Mouse (Mus musculus) urinary bladder, adult 18-20 months (tissue): Measurements from ENCODE around the gene Phlpp2.

Experiments
- DNase-seq, 2 experiments: peaks; one replicate each; pipeline ENCODE4 v3.0.0; 2022; ENCODE audit warnings: low spot score in 2 of 2, mixed read lengths in 2 of 2

Gene Phlpp2

GRCm38 (mm10) chr8:109961693-109962367 lies 93.5 kb downstream of the Phlpp2 start, which contains the start of gene Marveld3:
TSS of gene Marveld3 (minus strand) at chr8:109962203.
- DNase-seq, result peak; percentile 66 to 71

- no peak for DNase-seq
Measured at GRCm38 (mm10) chr8:109962896-109963295, 94.6 kb downstream of the Phlpp2 start.

GRCm38 (mm10) chr8:109963421-109963820 lies 95.1 kb downstream of the Phlpp2 start:
- no peak for DNase-seq

- DNase-seq, result no peak
Measured at GRCm38 (mm10) chr8:109964106-109964505, 95.8 kb downstream of the Phlpp2 start.

GRCm38 (mm10) chr8:109968837-109969236 lies 100.5 kb downstream of the Phlpp2 start:
- DNase-seq, result no peak

GRCm38 (mm10) chr8:109970323-109970722 lies 102.0 kb downstream of the Phlpp2 start:
- no peak for DNase-seq

GRCm38 (mm10) chr8:109972901-109973300 lies 104.6 kb downstream of the Phlpp2 start:
- no peak for DNase-seq

- DNase-seq, result no peak
Measured at GRCm38 (mm10) chr8:109979339-109979738, 111.0 kb downstream of the Phlpp2 start.

- no peak for DNase-seq
Measured at GRCm38 (mm10) chr8:109982386-109983105, 114.2 kb downstream of the Phlpp2 start.

- no peak for DNase-seq
Measured at GRCm38 (mm10) chr8:109983944-109984343, 115.6 kb downstream of the Phlpp2 start.

GRCm38 (mm10) chr8:109986384-109986783 lies 118.0 kb downstream of the Phlpp2 start:
- DNase-seq, result no peak

GRCm38 (mm10) chr8:109987776-109988175 lies 119.4 kb downstream of the Phlpp2 start:
- DNase-seq, result no peak

- no peak for DNase-seq
Measured at GRCm38 (mm10) chr8:109989151-109989550, 120.8 kb downstream of the Phlpp2 start.

GRCm38 (mm10) chr8:109990224-109990623 lies 121.9 kb downstream of the Phlpp2 start, which contains the start of gene Tat:
TSS of gene Tat (plus strand) at chr8:109990437.
- no peak for DNase-seq

GRCm38 (mm10) chr8:109992166-109992565 lies 123.8 kb downstream of the Phlpp2 start:
- DNase-seq, result no peak

- no peak for DNase-seq
Measured at GRCm38 (mm10) chr8:109992951-109993350, 124.6 kb downstream of the Phlpp2 start.
